Mouse (Mus musculus): ENCODE measurements at regions not wholly inside any gene's neighbourhood (a gene's known extent, or its start where the extent isn't known, plus 50 kb on each side); places are given as distances from the start of the nearest gene placed in this dataset.

GRCm38 (mm10) chr3:101524905-101525304 lies 79.6 kb downstream of the Atp1a1 start:
- DNase-seq (ENCODE audit: low spot score): no peak

- no peak for DNase-seq (ENCODE audit: low spot score)
Measured at GRCm38 (mm10) chr3:101524444-101524843, 80.0 kb downstream of the Atp1a1 start.

- DNase-seq (ENCODE audit: low spot score): no peak
Measured at GRCm38 (mm10) chr3:101523239-101523638, 81.2 kb downstream of the Atp1a1 start.

GRCm38 (mm10) chr3:101522246-101522920 lies 82.1 kb downstream of the Atp1a1 start:
- peak; percentile 78 for DNase-seq (ENCODE audit: low spot score)

GRCm38 (mm10) chr3:101521155-101521554 lies 83.3 kb downstream of the Atp1a1 start:
- no peak for DNase-seq (ENCODE audit: low spot score)

- DNase-seq (ENCODE audit: low spot score): no peak
Measured at GRCm38 (mm10) chr3:101520115-101520514, 84.4 kb downstream of the Atp1a1 start.

- no peak for DNase-seq (ENCODE audit: low spot score)
Measured at GRCm38 (mm10) chr3:101519551-101519950, 84.9 kb downstream of the Atp1a1 start.

GRCm38 (mm10) chr3:101518810-101519209 lies 85.7 kb downstream of the Atp1a1 start:
- peak; percentile 25 for DNase-seq (ENCODE audit: low spot score)

GRCm38 (mm10) chr3:101517547-101517946 lies 86.9 kb downstream of the Atp1a1 start:
- DNase-seq (ENCODE audit: low spot score): no peak

- DNase-seq (ENCODE audit: low spot score): peak; percentile 38
Measured at GRCm38 (mm10) chr3:101516781-101517499, 87.5 kb downstream of the Atp1a1 start.

GRCm38 (mm10) chr3:101515566-101515965 lies 88.9 kb downstream of the Atp1a1 start:
- DNase-seq (ENCODE audit: low spot score): no peak

- DNase-seq (ENCODE audit: low spot score): no peak
Measured at GRCm38 (mm10) chr3:101513611-101514311, 90.7 kb downstream of the Atp1a1 start.
